Mouse (Mus musculus): Measurements from ENCODE around the gene Fcho2.

DNA sequence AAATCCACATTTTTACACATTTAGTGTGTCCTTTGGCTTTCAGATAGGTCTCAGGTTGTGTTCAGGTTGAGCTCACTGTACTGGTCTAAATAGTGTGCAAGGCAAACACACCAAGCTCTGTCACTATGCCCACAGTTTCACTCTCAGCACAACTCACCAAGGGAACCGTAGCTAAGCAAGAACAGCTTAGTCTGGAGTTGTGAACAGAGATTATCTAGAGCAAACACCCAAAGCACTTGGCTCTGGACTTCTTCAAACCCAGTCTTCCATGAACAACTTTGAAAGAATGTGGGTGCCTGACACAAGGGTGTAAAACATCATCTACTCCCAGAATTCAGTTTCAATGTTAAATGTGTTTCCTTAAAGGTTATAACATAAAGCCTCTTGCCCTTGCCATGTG is 30.5 kb upstream of the Fcho2 start:
- TF ChIP-seq EP300 (IDR thresholded peaks at IDR 0.05; ENCODE audit: low read depth) (no peak), CTCF (IDR thresholded peaks at IDR 0.05; ENCODE audit: low read depth) (no peak)

Data from liver, postnatal 0 days (tissue).